Mouse (Mus musculus): ENCODE measurements around the gene Slc35f5.

Slc35f5 gene

DNA sequence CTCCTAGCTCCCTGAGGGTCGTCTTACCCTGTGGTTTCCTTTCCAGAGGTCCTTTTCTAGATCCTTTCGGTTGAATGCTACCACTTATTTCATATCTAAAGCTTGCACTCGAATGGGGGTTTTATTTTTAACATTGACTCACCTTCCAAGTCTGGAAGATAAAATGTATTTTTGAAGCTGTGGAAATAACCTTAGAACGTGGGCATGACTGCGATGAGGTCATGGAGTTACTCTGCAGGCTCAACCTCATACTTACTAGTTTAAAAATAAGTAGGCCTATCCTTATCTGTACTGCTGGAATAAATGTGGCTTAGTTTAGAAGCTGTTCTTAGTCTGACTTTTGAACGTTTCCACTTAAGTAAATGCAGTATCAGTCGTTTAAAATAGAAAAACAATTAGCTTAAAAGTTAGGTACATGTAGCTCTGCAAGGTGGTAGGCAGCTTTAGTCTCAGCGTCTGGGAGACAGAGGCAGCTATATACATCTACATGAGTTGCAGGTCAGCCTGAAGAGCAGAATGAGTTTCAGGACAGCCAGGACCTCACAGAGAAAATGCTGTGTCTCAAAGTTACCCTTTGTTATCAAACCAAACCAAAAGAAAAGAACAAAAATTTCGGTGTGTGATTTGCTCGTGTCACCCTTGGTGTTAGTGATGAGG is 15.2 kb downstream of the Slc35f5 start:
- DNase-seq = no peak

DNA sequence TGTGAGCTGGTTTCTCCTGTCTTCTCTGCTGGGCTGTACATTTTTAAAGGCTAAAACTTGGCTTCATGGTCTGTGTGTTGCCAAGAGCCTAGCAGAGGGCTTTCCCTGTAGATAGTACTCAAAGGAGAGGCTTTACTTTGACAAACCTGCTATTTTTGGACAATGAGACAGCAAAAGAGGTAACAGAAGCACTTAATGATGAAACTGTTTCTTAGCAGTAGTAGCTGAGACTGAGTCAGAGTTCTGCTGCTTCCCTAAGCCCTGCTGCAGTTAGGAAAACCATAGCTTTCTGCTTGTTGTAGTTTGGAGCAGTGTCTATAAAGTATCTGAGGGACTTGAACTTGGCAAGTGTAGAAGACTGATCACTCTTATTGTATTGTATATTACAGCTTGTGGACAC is 16.6 kb downstream of the Slc35f5 start:
- DNase-seq = no peak

DNA sequence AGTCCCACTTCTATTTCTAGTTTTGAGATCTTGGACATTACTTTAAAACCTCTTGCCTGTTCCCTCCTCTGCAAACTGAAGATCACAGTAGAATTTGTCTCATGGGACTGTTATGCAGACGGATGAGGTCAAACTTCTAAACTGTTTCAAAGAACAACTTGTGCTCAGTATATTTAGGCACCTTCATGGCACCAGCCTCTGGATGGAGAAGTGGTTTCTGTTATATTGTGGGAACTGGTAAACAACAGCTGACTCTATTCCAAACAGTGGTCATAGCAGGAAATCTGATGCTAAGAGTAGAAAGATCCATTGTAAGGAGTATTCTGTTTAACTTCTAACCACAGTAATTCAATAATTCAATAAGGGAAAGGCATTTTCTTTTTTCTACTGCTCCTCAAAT is 17.7 kb downstream of the Slc35f5 start:
- no peak for DNase-seq

DNA sequence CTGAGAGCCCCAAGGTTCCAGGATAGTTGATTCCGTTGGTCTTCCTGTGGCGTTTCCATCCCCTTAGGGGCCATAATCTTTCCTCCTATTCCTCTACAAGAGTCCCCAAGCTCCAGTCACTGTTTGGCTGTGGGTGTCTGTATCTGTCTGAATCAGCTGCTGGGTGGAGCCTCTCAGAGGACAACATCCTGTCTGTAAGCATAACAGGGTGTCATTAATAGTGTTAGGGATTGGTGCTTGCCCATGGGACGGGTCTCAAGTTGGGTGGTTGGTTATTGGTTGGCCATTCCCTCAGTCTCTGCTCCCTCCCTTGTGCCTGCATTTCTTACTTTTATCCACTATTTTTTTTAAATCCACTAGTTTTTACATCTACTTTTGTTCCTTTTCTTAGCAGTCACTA is 20.7 kb downstream of the Slc35f5 start:
- no peak for DNase-seq

DNA sequence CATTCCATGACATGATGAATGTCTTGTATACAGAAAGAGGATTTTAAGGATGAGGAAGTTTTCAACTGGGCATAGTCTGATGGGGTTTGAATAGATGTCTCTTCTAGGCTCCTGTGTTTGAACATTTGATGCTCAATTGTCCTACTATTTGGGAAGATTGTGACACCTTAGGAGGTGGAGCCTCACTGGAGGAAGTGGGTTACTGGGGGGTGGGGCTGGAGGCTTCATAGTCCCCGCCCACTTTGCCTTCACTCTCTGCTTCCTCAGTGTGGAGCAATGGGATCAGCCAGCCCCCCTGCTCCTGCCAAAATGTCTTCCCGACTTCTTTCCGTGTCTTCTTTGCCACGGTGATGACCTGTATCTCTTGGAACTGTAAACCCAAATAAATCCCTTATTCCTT is 43.2 kb downstream of the Slc35f5 start:
- DNase-seq = no peak

DNA sequence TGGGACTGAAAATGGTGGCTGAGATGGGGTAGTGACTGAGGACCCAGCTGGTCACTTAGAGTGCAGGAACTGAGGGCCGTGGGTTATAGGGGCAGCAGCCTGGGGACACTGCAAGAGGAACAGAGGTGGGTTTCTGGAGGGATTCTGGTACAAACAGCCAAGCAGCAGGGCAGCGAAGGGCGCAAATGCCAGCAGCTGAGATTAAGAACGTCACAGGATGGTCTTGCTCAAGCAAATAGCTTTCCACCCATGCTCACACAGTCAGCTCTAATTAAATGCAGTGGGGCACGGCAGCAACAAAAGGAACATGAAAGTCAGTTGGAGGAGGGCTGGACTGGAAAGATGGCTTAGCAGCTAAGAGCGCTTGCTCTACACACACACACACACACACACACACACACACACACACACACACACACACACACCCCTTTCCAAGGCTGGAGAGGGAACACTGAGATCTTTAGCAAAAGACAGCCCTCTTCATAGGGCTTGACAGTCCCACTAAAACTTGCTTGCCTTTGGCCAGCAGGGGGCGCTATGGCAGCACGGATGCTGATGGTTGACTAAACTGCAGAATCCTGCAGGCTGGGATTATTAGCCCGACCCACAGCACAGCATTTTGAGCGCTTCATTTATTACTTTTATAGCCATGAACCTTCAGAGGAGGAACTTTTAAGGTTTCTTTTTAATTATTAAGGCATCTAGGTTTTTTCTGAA is 46.9 kb downstream of the Slc35f5 start:
- peak; percentile 83 for DNase-seq

DNA sequence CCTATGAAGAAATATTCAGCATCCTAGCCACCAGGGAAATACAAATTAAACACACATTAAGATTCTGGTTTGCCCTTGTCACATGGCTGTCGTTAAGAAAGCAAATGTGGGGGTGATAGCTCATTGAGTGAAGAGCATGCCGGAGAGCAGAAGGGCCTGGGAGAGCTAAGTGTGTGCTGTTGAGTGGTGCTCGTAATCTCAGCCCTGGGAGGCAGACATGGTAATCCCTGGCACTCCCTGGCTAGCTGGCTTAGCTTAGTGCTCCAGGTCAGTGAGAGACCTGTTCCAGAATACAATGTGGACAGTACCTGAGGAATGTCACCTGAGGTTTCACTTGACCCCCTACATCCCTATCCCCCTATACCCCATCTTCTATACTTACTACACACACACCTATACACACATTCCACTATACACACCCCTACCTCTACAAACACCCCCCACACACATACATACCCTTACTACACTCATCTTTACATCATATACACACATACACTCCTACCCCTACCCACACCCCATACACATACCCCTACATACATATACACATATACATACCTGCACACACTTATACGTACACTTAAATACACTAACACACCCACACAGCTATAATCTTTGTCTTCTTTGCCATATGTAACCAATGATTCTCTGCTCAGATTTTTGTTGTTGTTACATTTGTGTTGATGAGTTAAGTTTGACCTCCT is 64.1 kb downstream of the Slc35f5 start:
- no peak for DNase-seq

DNA sequence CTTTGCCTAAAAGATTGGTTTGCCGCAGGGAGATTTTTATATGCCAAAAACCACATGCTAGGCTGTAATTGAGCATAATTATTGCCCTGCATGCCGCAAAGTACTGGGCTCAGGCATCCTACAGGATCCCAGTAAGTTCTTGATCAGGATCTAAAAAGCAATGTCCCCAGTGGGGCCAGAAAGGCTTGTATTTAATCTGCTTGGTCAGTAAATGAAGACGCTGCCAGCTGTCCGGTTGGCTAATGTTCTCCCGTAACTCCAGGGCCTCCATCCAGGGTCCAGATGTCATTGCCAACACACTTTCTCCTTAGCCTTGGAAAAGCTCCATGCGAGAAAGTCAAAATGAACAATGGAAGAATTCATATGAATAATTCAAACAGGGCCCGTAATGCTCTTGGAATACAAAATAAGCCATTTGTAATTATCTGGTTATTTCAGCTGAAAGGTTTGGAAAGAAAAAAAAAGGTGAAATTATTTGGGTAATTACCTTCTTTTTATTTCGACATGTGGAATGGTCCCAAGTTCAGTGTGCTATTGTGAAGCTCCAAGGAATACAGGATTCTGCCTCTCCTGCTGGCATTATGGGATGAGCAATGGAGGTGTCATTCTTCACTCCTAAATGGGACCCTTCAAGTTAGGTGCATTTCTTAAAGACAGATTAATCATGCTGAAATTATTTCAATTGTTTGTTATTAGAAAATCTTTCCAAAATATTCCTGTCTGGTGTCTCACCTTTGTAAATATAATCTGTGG is 79.3 kb downstream of the Slc35f5 start:
- DNase-seq = no peak

DNA sequence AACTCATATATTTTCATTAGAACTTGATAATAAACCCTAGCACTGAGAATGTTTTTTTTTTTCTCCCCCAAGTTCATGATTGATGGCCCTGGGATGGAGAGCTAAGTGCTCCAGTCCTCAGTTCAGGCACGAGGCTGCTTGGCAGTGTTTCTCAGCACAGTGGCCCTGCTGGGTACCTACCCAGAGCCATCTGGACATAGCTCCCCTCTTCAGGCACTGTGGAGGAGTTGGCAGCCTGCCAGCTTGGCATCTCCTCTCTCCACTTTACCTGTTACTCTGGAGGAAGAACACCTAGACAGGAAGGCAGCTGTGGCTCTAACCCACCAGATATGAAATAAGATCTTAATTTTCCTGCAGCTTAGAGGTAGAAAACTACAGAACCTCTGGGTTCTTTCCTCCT is 83.2 kb downstream of the Slc35f5 start:
- DNase-seq = no peak
